Mouse (Mus musculus) lung, postnatal 0 days (tissue): ENCODE results near the gene Nxt1.
A peak's percentile ranks its signal among the peaks of the same experiment; 100 is the strongest.

Experiments
- CTCF ChIP-seq: IDR thresholded peaks from 2 replicates; pipeline ENCODE4 v1.5.1; 2016; ENCODE audit warnings: antibody characterized with exemption, mild to moderate bottlenecking
- EP300 ChIP-seq: IDR thresholded peaks from 2 replicates; pipeline ENCODE4 v1.6.1; 2016; ENCODE audit warnings: antibody characterized with exemption, mild to moderate bottlenecking, control low read depth

- TF ChIP-seq CTCF (peak; percentile 88), EP300 (no peak)
Measured at GRCm38 (mm10) chr2:148654961-148655360, 17.4 kb upstream of the Nxt1 start.
